Mouse (Mus musculus) CH12.LX (cell line): Measurements from ENCODE around the gene Gm10272.
"Not testable (repeated sequence)": the region's sequence is repeated elsewhere in the genome, so short reads cannot be mapped to it uniquely, and the experiment has no call there.

Experiments used
- CTCF ChIP-seq, 2 experiments: IDR thresholded peaks in 1 of 2; conservative IDR thresholded peaks in 1 of 2; 2 replicates each; pipeline ENCODE4 v1.5.1; 2011 to 2012; ENCODE audit warnings: low read depth in 2 of 2, low read length in 2 of 2, improper control_type of control experiment in 1 of 2, inconsistent platforms in 1 of 2, mild to moderate bottlenecking in 1 of 2, moderate library complexity in 1 of 2
- GABPA ChIP-seq: IDR thresholded peaks from 2 replicates; pipeline ENCODE4 v1.6.1; 2012; ENCODE audit warnings: low read depth, low read length, improper control_type of control experiment, inconsistent platforms; ENCODE audit not compliant: insufficient replicate concordance
- MAFK ChIP-seq: IDR thresholded peaks from 2 replicates; pipeline ENCODE4 v1.6.1; 2011; ENCODE audit warnings: low read length, improper control_type of control experiment; ENCODE audit not compliant: insufficient replicate concordance
- MAX ChIP-seq: IDR thresholded peaks from 2 replicates; pipeline ENCODE4 v1.6.1; 2011; ENCODE audit warnings: low read length, improper control_type of control experiment
- MAZ ChIP-seq: IDR thresholded peaks from 2 replicates; pipeline ENCODE4 v1.6.1; 2012; ENCODE audit warnings: low read depth, mild to moderate bottlenecking, inconsistent platforms, low read length, improper control_type of control experiment, moderate library complexity
- MYC ChIP-seq: IDR thresholded peaks from 2 replicates; pipeline ENCODE4 v1.6.1; 2011; ENCODE audit warnings: low read depth, mild to moderate bottlenecking, improper control_type of control experiment, low read length
- POLR2A ChIP-seq: IDR thresholded peaks from 2 replicates; pipeline ENCODE4 v1.6.1; 2011; ENCODE audit warnings: low read depth, mild to moderate bottlenecking, improper control_type of control experiment, low read length
- SMC3 ChIP-seq: IDR thresholded peaks from 2 replicates; pipeline ENCODE4 v1.6.1; 2011; ENCODE audit warnings: low read depth, low read length, improper control_type of control experiment

DNA sequence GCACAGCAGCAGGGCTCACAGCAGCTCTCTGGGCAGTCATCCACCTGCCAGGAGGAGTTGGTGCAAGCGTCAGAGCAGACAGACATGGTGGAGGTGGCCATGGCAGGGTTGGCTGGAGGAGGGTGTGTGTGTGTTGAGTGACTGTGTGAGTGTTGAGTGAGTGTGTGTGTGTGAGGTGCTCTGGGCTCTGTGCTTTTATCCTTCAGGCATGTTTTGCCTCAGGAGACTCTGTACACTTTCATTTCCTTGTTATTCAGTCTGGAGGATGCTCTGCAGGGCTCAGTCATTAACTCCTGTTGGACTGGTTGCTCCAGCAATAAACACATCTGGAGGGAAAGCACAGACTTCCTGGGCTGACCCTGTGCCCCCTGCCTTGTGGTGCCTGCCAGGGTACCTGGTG lies 44.8 kb downstream of the Gm10272 start, which contains the start of gene Gm9736:
- not testable (repeated sequence) for TF ChIP-seq CTCF (conservative IDR thresholded peaks at IDR 0.05 in 1 of 2, IDR thresholded peaks at IDR 0.05 in 1 of 2; ENCODE audit: low read depth in 2 of 2, low read length in 2 of 2); GABPA; SMC3; MAZ; MAX; MYC; MAFK; POLR2A
